Mouse (Mus musculus): ENCODE measurements around the gene Hsf3.

DNA sequence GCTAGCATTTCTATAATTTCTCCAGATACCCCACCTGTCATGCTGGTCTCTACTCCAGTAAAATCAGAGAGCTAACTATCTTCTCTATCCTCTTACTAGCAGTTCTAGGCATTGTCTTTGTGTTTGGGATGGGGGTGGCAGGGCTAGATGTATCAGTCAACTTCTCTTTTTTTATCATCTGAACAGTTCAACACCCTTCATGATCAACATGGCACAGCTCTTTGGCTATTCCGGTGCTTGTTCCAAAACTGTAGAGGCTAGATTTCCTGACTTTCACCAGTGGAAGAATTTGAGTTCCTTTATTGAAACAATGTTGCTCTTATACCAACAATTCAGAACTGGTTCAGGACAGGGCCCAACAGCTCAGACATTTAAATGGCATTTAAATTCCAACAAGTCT, 39.1 kb downstream of the Hsf3 start:
- TF ChIP-seq EP300 (IDR thresholded peaks at IDR 0.05; ENCODE audit: low read depth), result no peak
- no peak for TF ChIP-seq CTCF (IDR thresholded peaks at IDR 0.05; ENCODE audit: low read depth)
